Mouse (Mus musculus): ENCODE measurements at regions not wholly inside any gene's neighbourhood (a gene's known extent, or its start where the extent isn't known, plus 50 kb on each side); places are given as distances from the start of the nearest gene placed in this dataset.

DNA sequence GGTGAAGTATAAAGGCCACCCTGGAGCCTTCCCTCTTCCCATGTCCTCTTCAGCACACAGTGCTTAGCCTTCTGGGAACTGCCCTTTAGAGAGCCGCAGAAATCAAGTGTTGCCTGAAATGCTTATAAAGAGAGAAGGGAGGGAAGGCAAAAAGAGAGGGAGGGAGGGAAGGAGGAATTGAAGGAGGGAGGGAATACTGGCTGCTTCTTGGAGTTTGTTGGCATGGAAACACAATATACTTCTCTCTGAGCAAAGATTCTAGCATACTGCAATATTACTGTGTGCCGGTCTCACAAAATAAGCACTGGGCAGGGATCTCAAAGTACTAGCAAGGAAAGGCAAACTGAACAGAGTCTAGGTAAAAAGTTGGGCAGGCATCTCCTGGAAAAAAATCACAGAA, 225.9 kb upstream of the Ldb2 start:
- no peak for DNase-seq

DNA sequence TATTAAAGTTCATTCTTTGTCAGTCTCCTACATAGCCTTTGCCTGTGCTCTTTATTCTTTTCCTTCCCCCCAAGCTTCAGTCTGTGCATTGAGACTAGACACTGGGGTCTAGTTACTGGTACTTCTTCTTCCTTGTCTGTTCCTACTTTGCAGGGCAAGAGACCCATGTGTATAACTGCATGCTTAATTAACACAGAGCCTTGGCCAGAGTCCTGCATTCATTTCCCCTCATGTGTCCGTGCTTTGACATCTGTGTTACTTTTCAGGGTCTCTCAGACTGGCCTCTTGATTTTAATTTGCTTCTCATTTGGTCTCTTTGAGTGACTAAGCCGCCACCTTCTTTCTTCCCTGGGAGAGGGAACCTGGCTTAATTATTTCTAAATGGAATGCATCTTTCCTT, 208.4 kb upstream of the Ldb2 start:
- DNase-seq, result no peak

DNA sequence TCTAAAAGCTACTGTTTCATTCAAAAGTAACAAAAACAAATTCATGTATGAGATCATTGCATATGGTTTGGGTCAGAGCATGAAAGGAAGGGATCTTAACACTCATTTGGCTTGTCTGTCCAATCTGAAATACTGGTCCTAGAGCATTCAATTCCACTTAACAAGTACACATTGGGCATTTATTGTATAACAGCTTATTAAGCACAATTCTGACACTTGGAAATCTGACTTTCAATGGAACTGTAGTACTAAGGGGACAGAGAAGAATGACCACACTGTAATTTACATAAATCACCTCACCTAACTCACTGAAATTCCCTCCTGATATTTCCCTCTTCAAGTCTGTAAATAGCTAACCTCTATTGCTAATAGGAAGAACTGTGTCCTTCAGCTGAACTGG, 201.5 kb upstream of the Ldb2 start:
- no peak for DNase-seq

DNA sequence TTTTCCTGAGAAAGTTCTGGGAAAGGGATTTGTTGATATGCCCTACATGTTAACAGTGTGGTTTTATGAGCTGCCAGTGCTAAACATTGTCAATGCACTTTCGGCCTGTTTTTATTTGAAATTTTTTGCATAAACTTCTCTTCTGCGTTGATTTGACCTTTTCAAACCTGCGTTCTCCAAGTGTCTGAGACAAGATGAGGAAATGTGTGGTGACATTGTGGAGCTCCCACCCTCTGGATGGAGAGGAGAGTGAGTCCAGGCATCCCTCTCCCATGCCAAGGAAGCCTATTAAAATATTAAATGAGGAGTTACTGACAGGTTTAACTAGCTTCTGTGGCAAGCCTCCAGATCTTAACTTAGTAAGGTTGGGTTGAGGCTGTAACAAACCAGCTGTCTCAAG, 199.6 kb upstream of the Ldb2 start:
- no peak for DNase-seq

DNA sequence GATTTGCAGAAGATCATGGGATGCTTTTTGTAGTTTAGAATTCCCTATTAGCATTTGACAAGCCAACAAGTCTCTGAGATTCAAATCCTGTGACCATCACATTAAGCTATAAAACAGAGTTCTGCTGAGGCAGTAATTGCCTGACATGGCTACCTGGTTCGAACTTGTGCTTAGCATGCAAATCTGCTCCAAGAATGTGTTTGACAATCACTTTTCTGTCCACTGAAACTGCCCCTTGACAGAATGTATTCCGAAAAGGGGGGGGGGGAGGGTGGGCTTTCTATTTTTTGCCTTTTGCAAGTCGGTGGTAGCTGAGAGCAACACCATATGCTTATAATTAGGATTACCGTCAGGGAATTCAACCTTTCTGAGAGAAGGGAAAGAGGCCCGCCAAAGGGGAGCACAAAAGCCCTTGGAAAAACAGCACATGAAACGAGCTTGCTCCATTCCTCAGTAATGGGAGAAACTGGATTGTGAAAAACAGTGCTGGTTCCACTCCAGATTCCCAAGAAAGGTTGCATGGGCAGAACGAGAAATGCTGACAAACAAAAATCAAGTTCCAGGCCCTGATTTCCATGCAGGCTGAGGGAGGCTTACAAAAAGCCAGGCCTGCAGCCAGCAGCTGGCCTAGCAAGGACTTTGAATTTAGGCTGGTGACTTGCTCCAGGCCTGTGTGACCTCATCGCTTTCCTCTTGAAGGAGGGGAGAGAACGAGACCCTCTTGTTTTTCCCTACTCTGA, 176.1 kb upstream of the Ldb2 start:
- DNase-seq, result peak; percentile 6

DNA sequence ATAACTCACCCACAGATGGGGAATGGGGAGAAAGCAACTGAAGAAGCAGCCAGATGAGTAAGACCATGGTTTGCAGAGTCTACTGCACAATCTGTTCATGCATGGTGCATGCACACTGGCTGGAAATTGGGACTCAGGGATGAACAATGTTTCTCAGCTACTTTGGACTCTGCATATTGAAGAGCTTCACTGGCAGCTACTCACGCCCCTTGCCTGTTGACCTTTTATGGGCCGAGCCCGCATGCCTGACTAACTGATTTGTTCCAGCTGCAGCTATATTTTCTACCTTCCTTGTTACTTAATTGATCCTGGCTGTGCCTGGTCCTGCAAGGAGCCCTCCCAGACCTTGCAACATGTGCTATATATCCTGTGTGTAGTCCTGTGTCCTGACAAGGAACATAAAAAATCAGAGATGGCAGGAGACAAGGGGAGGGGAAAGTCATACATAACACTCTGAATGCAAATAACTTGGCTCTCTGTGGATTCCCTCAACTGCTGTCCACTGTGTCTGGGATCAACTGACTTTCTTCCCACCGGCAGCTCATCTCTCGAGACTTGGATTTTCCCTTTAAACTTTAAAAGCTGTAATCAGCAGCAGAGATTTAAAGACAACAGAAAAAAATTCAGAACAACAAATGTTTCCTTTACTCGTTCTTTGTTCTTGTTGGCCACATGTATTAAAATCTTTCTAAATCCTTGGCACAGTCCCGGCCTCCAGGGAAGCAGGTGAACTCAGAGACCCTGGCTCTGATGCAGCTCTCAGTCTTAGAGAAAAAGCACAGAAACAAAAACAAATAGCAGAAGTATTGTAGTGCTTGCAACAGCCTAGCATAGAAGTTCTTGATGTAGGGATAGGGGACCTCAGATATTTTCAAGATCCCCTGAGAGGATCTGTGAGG, 143.8 kb upstream of the Ldb2 start:
- no peak for DNase-seq

DNA sequence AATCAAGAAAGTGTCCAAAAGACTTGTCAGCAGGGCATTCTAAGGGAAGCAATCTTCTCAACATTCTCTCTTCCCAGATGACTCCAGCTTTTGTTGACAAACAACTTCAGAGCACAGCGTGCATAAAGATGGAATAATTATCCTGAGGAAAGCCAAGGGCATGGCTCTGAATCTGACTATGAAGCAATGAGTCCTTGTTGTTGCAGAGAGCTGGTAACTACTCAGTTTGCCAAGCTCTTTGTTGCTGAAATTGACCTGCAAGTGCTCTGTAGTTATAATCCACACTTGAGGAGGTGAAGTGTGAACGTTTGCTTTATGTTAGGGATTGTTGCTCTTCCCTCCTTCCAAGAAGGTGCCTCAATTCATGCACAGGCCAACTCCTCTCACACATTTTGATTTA, 143.1 kb upstream of the Ldb2 start:
- DNase-seq, result no peak

DNA sequence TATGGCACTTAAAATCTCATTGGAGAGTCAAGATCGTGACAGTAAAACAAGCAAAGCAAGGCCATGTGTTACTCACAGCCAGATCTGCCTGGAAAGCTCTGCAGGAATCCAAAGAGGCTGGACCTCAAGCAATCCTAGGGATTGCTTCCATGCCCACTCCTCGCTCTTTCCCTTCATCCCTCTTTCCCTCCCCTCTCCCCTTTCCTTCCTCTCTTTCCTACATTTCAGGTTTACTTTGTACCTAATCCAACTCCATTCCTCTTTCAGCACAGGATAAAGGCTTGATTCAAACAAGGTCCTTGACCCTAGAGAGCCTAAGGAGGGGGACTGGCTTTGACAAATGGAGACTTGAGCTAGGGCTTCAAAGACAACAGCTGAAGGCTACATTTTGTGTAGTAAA, 126.0 kb upstream of the Ldb2 start:
- no peak for DNase-seq

DNA sequence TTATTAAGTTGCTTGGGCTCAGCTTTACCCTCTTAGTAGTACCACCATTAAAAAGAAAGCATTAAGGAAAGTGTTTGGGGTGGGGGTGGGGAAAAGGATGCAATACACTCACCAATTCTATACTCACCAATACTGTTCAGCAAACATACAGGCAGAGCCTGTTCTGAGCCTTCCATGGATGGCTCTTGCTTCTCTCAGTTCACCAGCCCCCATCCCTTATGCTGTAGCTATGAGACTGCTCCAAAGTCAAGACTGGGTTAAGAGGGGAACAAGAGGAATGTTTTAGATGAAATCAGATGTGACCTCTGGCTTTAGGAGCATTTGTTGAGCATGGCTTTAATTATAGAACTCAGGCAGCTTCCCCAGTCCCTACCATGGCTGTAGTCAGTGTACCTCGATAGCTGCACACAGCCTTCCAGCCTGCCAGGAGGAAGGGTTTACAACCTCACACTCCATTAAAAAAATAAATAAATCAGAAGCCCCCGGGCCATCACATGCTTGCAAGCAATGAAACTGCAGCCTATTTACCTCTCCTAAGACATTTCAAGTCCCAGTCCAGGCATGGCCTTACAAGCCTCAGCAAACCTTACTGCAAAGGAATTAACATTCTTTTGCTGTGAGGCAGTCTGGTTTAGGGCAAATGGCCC, 122.8 kb upstream of the Ldb2 start:
- no peak for DNase-seq

DNA sequence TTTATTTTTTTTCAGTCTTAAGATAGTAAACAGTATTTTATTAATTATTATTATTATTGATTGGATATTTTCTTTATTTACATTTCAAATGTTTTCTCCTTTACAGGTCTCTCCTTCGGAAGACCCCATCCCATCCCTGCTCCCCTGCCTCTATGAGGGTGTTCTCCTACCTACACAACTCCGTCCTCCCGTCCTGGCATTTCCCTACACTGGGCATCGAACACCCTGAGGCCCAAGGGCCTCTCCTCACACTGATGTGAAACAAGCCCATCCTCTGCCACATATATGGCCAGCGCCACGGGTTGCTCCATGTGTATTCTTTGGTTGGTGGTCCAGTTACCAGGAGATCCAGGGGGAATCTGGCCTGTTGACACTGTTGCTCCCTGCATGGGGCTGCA, 118.3 kb upstream of the Ldb2 start:
- no peak for DNase-seq

DNA sequence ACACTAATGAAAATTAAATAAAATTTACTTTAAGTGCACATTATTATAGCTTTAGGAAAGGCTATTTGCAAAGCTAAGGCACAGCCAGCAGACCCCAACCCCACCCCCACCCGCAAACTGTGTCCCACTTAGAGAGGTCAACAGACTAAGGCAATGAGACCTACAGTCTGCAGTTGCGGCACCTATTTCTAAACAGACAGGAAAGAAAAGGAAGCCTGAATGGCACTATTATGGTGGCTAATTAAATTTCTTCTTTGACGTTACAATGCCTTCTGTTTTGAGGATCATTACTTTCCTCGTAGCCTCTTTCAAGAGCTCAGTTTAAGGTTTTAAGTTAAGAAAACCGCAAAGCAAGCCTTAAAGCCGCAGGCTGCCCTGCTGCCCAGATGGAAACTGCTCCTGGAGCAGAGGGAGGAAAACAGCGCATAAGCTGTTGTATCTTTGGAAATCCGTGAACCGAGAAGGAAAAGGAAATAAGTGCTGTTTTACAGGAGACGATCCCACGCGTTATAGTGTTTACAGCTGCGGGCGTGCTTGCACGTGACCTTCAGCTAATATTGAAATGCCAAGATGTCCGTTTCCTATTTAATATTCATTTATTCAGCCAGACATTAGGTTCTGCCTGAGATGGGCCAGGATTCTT, 117.8 kb upstream of the Ldb2 start:
- DNase-seq, result no peak

DNA sequence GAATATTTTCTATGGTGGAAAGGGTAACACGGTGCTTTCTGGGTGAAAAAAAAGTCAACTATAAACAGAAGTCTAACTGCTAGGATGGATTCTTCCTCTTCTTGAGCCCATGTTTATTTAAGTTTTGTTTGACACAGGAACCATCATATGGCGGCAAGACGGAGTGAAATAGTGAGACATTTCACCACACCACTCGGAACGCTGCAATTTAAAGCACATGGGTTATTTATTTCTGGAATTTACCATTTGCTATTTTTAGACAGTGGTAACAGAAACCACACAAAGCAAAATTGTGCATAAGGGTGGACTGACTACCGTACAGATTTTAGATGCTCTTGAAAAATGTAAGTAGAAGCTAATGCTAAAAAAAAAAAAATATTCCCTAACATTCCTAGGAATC, 103.1 kb upstream of the Ldb2 start:
- DNase-seq, result no peak

DNA sequence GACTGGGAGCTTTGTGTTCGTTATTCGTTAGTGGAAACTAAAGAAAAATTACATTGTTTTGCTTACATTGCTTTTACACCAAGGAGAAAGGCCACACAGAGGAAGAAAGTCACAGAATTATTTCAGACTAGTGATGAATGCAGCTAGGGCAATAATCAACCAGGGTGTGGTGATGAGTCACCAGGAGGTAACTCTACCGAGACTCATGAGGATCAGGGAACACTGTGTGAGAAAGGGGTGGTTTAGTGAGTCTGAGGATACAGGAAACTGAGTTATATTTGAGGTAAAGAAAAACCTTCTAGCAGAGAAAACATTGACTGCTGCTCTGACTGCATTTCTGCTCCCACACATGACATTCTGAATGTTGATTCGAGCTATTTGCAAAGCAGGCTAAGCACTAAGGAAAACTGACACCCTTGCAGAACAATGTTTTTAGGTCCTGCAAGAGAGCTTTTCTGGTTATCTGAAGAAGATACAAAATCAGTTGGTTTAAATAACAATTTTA, 87.1 kb upstream of the Ldb2 start:
- DNase-seq, result no peak

DNA sequence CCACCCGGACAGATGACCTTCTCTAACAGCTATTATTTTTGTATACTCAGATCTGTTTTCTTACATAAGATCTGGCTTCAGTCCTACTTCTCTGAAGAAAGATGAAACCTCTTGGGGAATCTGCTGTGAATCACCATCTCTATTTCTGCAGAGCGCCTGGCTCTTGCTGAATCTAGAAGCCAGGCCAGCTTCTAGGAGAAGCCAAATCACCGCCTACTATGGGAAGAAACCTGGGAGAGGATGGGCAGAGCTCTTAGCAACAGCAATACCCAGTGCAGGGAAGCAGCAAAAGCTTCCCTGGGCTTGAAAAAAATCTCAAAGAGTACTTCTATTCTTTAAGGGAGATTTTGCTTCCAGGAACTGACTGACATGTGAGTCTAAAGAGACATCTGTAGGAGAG, 77.5 kb upstream of the Ldb2 start:
- peak; percentile 18 for DNase-seq

DNA sequence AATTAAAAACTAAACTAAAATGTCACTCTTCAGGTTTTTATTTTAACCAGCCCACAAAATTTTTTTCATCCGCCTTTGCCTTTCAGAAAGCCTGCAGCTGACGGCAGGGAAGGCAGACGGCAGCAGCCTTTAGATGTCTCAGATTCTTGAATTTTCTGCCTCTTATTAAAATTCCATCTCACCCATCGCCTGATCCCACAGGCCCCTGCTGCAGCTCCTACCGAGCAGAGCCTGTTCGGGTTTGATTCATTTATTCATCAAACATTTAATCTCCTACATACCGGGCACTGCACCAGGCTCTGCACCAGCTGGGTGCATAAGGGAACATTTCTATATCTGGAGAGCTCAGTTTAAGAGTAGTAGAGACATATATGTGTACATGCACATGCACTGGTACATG, 72.8 kb upstream of the Ldb2 start:
- DNase-seq, result no peak

DNA sequence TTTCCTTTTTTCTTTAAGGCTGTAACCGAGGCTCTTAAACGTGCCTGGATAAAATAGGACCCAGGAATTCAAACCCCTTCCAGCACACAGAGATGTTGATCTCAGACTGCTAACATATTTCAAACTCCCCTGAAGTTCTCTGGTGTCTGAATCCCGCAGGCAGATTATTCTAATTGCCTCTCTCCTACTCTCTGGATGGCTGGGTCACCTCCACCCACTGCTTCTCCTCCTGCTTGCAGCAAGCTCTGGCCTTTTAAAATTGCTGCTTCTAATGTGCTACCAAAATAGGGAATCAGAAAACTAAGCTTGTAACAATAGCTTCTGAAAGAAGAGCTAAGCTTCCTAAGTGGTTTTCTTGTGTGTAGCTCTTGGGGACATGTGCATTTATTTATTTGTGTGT, 64.4 kb upstream of the Ldb2 start:
- no peak for DNase-seq

DNA sequence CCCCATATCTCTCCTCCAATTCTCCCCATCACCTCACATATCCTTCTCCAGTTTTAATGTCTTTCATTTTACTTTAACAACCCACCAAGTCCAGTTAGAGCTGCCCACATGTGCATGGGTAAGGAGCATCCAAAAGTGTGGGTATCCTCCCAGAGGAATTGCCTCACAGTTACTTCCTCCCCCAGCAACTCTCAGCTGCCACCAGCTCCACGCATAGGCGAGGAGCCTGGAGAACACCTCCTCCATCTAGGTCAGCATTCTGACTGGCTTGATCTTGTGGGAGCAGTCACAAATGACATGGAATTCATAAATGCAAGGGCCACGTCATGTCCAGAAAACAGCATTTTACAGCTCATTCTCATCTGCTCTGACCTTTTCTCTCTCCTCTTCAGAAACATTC, 63.9 kb upstream of the Ldb2 start:
- no peak for DNase-seq

DNA sequence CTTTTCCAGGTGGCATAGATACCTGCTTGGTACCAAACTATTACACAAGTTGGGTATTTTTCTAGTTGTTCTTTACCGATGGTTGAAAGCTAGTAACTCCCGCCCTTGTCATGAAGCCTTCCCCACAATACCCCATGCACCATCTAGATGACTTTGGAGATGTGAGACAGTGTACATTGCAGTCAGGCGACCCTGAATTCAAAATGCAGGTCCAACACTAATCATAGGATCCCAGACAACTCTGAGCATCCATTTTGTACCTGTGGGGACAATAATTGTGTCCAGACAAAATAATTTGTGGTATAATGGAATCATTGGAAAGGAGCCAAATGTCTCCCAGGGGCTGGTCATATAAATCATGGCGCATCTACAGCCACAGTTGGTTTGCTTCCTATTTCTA, 54.7 kb upstream of the Ldb2 start:
- no peak for DNase-seq
